Mouse (Mus musculus) layer of hippocampus, adult 18-20 months (tissue): ENCODE measurements around the gene Hpca. TPM values are rescaled to one million over a fixed set of nuclear protein-coding genes. Genes with fewer than 3 reads are reported as not detected.
A peak's percentile ranks its signal among the peaks of the same experiment; 100 is the strongest.

Experiments used
- DNase-seq, 2 experiments: peaks; one replicate each; pipeline ENCODE4 v3.0.0; 2022; ENCODE audit warnings: low spot score in 2 of 2
- total RNA-seq, 2 experiments: library from RNA; stranded (reverse); gene quantifications; 2 replicates each; pipeline ENCODE4 v1.2.3; 2021

Hpca gene
- total RNA-seq, 2 experiments from 2014 or later = 2,309 to 2,704 TPM

DNA sequence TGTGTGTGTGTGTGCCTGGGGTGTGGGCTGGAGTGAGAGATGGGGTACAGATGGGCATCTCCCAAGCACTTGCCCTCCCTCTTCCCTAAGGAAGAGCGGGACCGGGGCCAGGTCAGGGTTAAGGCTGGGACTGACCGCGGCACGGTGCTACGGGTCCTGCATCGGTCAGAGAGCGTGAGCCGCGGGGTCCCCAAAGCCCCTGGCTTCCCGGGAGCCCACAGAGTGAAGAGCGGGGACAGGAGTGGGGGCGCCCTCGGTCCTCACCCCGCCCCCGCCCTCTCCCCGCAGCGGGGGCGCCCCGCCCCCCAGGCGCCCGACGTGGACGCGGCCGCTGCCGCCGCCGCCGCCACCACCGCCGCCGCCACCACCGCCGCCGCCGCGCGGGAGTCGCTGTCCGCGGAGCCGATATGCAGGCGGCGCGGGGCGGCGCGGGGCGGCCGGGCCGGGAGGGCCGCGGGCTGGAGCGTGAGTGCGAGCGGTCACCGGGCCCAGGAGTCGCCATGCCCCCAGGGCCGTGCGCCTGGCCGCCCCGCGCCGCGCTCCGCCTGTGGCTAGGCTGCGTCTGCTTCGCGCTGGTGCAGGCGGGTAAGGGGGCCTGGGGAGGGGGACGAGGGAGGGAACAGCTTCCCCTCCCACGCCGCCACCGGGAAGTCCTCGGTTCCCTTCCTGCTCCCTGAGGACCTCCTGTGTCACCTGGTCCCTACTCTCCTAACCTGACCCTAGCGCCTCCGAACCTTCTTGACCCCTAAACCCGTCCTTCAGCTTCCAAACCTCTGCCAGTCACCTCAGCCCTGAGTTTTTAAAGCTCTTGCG, 14.9 kb upstream of the Hpca start, which contains the start of gene Fndc5:
Gene Fndc5, plus strand, starts transcription at position 421 of the 813 bp plus-strand sequence.
- DNase-seq = no peak

GRCm38 (mm10) chr4:129136189-129136578, 14.3 kb upstream of the Hpca start:
- DNase-seq = no peak

GRCm38 (mm10) chr4:129135637-129136036, 13.8 kb upstream of the Hpca start:
- DNase-seq = no peak

- DNase-seq = peak in 1 of 2 experiments; percentile 75
Observed at GRCm38 (mm10) chr4:129134799-129135585, 13.2 kb upstream of the Hpca start.

DNA sequence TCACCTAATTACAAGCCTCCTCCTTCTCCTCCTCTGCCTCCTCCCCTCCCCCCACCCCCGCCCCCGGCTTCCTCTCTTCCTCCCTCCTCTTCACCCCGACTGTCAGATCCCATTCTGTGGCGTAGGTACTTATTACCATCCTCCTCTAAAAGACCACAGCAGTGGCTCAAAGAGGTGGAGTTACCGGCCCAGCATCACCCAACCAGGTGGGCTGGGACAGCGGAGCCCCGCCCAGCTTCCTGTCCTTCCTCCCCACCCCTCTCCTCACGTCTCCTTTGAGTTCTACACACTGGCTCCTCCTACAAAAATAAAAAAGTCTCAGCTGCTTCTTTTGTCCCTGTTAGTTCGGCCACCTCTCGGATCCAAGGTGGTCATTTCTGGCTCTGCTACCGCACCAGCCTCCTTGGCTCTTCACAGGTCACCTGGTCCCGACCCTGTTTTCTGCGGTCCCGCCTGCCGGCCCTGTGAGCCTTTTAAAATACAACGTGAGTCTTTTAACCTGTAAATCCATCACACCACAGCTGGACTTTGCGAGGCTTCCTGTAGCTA, 9.0 kb upstream of the Hpca start:
- DNase-seq = no peak

GRCm38 (mm10) chr4:129130149-129130548, 8.3 kb upstream of the Hpca start:
- peak in 1 of 2 experiments; percentile 58 for DNase-seq

DNA sequence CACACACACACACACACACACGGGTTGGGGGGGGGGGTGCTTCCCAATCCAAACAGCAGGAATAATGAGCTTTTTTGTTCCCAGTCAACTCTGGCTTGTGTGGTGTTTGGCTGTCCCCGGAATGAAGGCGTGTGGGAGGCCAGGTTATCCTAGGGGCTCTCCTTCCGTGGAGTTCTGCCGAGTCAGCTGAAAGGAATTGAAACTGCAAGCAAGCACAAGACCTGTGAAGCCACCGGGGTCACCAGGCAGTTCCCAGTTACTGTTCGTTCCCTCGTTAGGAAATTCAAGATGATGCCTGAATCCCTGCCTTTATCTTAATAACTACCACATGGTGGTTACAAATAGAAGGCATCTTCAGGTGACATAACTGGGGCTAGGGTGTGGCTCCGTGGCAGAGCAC, 7.6 kb upstream of the Hpca start:
- no peak for DNase-seq

DNA sequence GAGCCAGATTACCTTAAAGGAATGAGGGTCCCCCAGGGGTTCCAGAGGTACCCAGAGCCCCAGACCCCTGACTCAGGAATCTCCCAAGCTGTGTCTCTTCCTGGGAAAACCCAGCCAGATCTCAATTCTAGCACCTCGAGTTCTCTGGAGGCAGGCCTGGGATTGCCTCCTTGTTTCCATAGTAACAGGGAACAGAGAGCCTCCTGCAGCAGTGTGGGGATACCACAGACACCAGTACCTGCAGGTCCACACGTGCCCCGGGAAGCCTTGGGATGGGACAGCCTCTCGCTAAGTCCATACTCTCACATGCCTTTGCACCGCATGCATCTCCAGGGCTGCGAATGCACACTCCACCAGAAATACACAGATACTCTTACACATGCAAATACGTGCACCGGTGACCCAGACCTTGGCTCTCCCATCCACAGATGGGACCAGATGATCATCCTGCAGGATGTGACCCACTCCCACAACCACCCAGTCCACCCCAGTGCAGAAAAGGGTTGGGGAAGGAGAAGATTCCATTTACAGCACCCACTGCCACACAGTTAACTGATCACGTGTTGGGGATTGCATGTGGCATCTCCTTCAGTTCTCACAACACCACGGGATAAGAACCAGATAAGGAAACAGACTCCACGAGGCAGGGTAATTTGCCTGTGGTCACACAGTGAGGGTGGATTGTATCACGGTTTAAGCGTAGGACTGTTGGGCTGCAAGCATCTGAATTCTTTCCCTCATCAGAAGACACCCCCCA, 6.9 kb upstream of the Hpca start:
- peak in 1 of 2 experiments; percentile 63 for DNase-seq

GRCm38 (mm10) chr4:129125736-129126451, 4.1 kb upstream of the Hpca start:
- DNase-seq = no peak

GRCm38 (mm10) chr4:129124652-129125146, 2.9 kb upstream of the Hpca start:
- DNase-seq = peak; percentile 84 to 91

GRCm38 (mm10) chr4:129122719-129123118, 883 bp upstream of the Hpca start:
- peak in 1 of 2 experiments; percentile 86 for DNase-seq

DNA sequence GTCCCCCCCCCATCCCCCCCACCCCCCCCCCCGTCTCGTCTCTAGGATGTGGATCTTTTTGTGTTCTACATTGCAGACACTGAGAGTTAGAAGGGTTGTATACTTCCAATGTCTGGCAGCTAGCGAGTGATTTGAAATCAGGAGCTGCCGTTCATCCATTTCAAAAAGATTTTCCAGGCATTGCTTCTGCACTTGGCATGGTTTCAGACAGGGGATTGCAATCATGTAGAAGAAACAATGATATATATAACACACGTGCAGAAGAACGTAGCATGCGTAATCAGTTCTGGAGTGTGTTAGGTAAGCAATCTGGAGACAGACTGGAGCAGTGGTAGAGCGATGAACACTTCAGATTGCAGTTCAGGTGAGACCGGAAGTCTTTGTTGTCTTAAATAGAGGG, 271 bp upstream of the Hpca start:
- DNase-seq = no peak

- DNase-seq = peak; percentile 77 to 87
Observed at GRCm38 (mm10) chr4:129120520-129121445, 1.1 kb downstream of the Hpca start.

DNA sequence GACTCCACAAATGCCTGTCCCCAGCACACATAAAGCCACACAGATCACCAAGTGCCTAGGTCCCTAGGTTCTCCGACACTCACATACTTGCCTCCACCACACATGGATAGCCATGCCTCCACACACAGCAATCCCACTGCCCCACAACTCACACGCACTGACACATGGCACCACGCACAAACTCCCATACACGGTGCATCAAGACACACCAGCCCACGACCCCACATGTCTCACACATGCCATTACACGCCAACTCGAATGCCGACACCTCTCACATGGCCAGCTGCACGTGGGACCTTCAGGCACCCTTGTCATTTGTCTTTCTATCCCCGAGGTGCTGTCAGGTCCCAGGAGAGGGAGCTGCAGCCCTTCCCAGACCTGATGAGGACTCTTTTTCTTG, 2.1 kb downstream of the Hpca start:
- DNase-seq = peak in 1 of 2 experiments; percentile 65

- DNase-seq = no peak
Observed at GRCm38 (mm10) chr4:129117720-129118510, 3.9 kb downstream of the Hpca start.

DNA sequence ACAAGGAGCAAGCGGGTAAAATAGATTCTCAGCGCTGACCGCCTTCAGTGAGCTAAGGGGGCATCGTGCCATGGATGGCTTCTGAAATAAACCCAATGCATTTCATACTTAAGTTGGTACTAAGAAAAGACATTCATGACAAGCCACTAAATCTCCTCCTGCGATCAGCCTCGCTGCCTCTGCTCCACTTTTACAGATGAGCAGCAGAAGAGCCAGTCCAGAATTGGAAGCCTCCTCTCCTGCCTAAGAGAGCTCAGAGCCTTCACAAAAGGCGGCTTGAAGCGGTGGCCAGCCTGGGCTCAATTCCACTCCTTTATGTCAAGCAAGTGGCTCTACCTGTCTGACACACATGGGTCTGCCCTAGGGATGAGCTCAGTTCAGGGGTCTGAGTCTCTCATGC, 5.1 kb downstream of the Hpca start:
- no peak for DNase-seq

GRCm38 (mm10) chr4:129113083-129113988, 8.5 kb downstream of the Hpca start:
- peak; percentile 88 to 95 for DNase-seq
